Mouse (Mus musculus): ENCODE results near the gene Hic1. TPM values are rescaled to one million over a fixed set of nuclear protein-coding genes. Genes with fewer than 3 reads are reported as not detected.

The Hic1 gene
- polyA plus RNA-seq, 1 experiment: 0.28 TPM

DNA sequence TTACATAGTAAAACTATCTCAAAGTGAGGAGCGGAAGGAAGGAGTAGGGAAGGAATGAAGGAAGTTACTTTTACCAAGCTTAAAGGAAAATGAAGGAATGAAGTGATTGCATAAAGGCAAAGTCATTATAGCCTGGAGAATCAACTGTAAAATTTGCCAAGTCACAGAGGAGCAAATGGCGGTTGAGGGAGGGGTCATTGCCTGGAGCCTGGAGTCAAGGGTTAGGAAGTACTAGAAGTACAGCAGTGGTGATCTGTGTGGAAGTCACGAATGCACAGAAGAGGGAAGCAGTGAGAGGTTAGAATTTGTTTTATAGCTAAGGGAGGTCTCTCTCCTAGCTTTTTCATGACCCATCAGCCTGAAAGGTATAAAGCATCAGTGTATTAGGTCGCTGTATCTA lies 38.0 kb downstream of the Hic1 start:
- no peaks in the 10 kb centered on the region for H3K9me3 ChIP-seq (replicated peaks; ENCODE audit: control insufficient read depth, insufficient read depth, low read length, poor library complexity, severe bottlenecking)

GRCm38 (mm10) chr11:75129481-75129880 lies 39.8 kb downstream of the Hic1 start:
- no peaks in the 10 kb centered on the region for H3K9me3 ChIP-seq (replicated peaks; ENCODE audit: control insufficient read depth, insufficient read depth, low read length, poor library complexity, severe bottlenecking)
- H3K9ac ChIP-seq (ENCODE audit: low read depth, poor library complexity, severe bottlenecking): no peak overlapping the region
- no peaks in the 10 kb centered on the region for H3K4me1 ChIP-seq (ENCODE audit: control insufficient read depth, insufficient read depth, low read length)
- TF ChIP-seq CTCF (IDR thresholded peaks at IDR 0.05; ENCODE audit: low read depth, low read length) (no peak), EP300 (IDR thresholded peaks at IDR 0.05; ENCODE audit: insufficient read depth, low read depth, low read length) (no peak), POLR2A (IDR thresholded peaks at IDR 0.05; ENCODE audit: insufficient read depth, low read length) (no peak)
- no peaks in the 10 kb centered on the region for H3K27me3 ChIP-seq (ENCODE audit: control insufficient read depth, insufficient read depth, low read length, poor library complexity, severe bottlenecking)
- no peaks in the 10 kb centered on the region for H3K36me3 ChIP-seq (ENCODE audit: control insufficient read depth, insufficient read depth, low read length, poor library complexity, severe bottlenecking)
- no peak overlapping the region for H3K27ac ChIP-seq (ENCODE audit: insufficient read depth, low read length)
- no peak overlapping the region for H3K4me3 ChIP-seq (ENCODE audit: low read depth, low read length)

More for the DNA sequence above, 38.0 kb downstream of the Hic1 start:
- no peaks in the 10 kb centered on the region for H3K27me3 ChIP-seq (ENCODE audit: control insufficient read depth, insufficient read depth, low read length, poor library complexity, severe bottlenecking)
- H3K4me1 ChIP-seq (ENCODE audit: control insufficient read depth, insufficient read depth, low read length): no peaks in the 10 kb centered on the region
- no peak overlapping the region for H3K9ac ChIP-seq (ENCODE audit: low read depth, poor library complexity, severe bottlenecking)
- no peaks in the 10 kb centered on the region for H3K36me3 ChIP-seq (ENCODE audit: control insufficient read depth, insufficient read depth, low read length, poor library complexity, severe bottlenecking)
- no peak overlapping the region for H3K27ac ChIP-seq (ENCODE audit: insufficient read depth, low read length)
- no peak overlapping the region for H3K4me3 ChIP-seq (ENCODE audit: low read depth, low read length)
- TF ChIP-seq EP300 (IDR thresholded peaks at IDR 0.05; ENCODE audit: insufficient read depth, low read depth, low read length): no peak
- no peak for TF ChIP-seq POLR2A (IDR thresholded peaks at IDR 0.05; ENCODE audit: insufficient read depth, low read length)
- no peak for TF ChIP-seq CTCF (IDR thresholded peaks at IDR 0.05; ENCODE audit: low read depth, low read length)

- H3K9me3 ChIP-seq (replicated peaks; ENCODE audit: control insufficient read depth, insufficient read depth, low read length, poor library complexity, severe bottlenecking): no peaks in the 10 kb centered on the region
- no peak for TF ChIP-seq CTCF (IDR thresholded peaks at IDR 0.05; ENCODE audit: low read depth, low read length)
Observed at GRCm38 (mm10) chr11:75126384-75126783, 42.9 kb downstream of the Hic1 start.

DNA sequence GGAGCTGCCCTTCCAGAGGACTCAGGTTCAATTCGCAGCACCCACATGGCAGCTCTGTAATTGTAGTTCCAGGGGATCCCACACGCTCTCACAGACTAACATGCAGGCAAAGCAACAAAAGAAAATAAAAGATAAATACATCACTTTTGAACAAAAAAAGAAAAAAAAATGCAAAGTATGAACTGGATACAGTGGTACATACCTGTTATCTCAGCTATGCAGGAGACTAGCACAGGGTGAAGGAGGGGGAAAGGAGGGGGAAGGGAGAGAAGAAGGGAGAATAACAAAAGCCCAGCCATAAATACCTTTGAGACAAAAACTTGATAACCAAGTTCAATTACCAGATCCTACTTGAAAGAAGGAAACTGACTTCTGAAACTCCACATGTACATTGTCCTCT lies 44.9 kb downstream of the Hic1 start:
- H3K4me1 ChIP-seq (ENCODE audit: control insufficient read depth, insufficient read depth, low read length): no peaks in the 10 kb centered on the region
- TF ChIP-seq EP300 (IDR thresholded peaks at IDR 0.05; ENCODE audit: insufficient read depth, low read depth, low read length): no peak
- no peak for TF ChIP-seq CTCF (IDR thresholded peaks at IDR 0.05; ENCODE audit: low read depth, low read length)
- TF ChIP-seq POLR2A (IDR thresholded peaks at IDR 0.05; ENCODE audit: insufficient read depth, low read length): no peak
- no peaks in the 10 kb centered on the region for H3K9me3 ChIP-seq (replicated peaks; ENCODE audit: control insufficient read depth, insufficient read depth, low read length, poor library complexity, severe bottlenecking)
- H3K36me3 ChIP-seq (ENCODE audit: control insufficient read depth, insufficient read depth, low read length, poor library complexity, severe bottlenecking): no peaks in the 10 kb centered on the region; the same call in 1 of the 2 replicates
- no peak overlapping the region for H3K4me3 ChIP-seq (ENCODE audit: low read depth, low read length)
- no peak overlapping the region for H3K27ac ChIP-seq (ENCODE audit: insufficient read depth, low read length)
- H3K27me3 ChIP-seq (ENCODE audit: control insufficient read depth, insufficient read depth, low read length, poor library complexity, severe bottlenecking): no peaks in the 10 kb centered on the region
- H3K9ac ChIP-seq (ENCODE audit: low read depth, poor library complexity, severe bottlenecking): no peak overlapping the region

More at GRCm38 (mm10) chr11:75126384-75126783, 42.9 kb downstream of the Hic1 start:
- no peaks in the 10 kb centered on the region; the same call in 1 of the 2 replicates for H3K36me3 ChIP-seq (ENCODE audit: control insufficient read depth, insufficient read depth, low read length, poor library complexity, severe bottlenecking)
- H3K27me3 ChIP-seq (ENCODE audit: control insufficient read depth, insufficient read depth, low read length, poor library complexity, severe bottlenecking): no peaks in the 10 kb centered on the region
- H3K4me3 ChIP-seq (ENCODE audit: low read depth, low read length): no peak overlapping the region
- no peaks in the 10 kb centered on the region for H3K4me1 ChIP-seq (ENCODE audit: control insufficient read depth, insufficient read depth, low read length)
- H3K9ac ChIP-seq (ENCODE audit: low read depth, poor library complexity, severe bottlenecking): no peak overlapping the region
- no peak overlapping the region for H3K27ac ChIP-seq (ENCODE audit: insufficient read depth, low read length)

DNA sequence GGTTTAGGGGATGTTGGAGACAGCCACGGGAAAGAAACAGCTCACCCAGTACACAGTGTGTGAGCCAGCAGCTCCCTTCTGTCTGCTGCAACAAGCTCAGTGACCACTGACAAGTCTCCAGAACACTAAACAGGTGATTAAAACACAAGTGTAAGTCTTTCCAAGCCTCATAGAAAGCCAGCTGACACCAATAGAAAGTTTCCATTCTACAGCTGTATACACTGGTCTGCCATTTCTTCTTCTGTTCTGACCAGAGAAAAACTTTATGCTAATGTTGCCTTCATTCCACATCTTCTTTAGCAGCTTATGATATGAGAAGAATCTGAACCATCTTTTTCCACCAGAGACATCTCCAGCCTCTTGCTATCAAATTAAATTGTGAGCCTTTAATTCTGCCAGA lies 48.0 kb downstream of the Hic1 start:
- H3K27me3 ChIP-seq (ENCODE audit: control insufficient read depth, insufficient read depth, low read length, poor library complexity, severe bottlenecking): no peaks in the 10 kb centered on the region
- no peak for TF ChIP-seq POLR2A (IDR thresholded peaks at IDR 0.05; ENCODE audit: insufficient read depth, low read length)
- TF ChIP-seq CTCF (IDR thresholded peaks at IDR 0.05; ENCODE audit: low read depth, low read length): no peak
- no peak for TF ChIP-seq EP300 (IDR thresholded peaks at IDR 0.05; ENCODE audit: insufficient read depth, low read depth, low read length)
- no peaks in the 10 kb centered on the region; the same call in 1 of the 2 replicates for H3K36me3 ChIP-seq (ENCODE audit: control insufficient read depth, insufficient read depth, low read length, poor library complexity, severe bottlenecking)
- H3K9me3 ChIP-seq (replicated peaks; ENCODE audit: control insufficient read depth, insufficient read depth, low read length, poor library complexity, severe bottlenecking): no peaks in the 10 kb centered on the region
- H3K4me3 ChIP-seq (ENCODE audit: low read depth, low read length): no peak overlapping the region
- no peak overlapping the region for H3K27ac ChIP-seq (ENCODE audit: insufficient read depth, low read length)
- no peak overlapping the region for H3K9ac ChIP-seq (ENCODE audit: low read depth, poor library complexity, severe bottlenecking)
- no peaks in the 10 kb centered on the region for H3K4me1 ChIP-seq (ENCODE audit: control insufficient read depth, insufficient read depth, low read length)

DNA sequence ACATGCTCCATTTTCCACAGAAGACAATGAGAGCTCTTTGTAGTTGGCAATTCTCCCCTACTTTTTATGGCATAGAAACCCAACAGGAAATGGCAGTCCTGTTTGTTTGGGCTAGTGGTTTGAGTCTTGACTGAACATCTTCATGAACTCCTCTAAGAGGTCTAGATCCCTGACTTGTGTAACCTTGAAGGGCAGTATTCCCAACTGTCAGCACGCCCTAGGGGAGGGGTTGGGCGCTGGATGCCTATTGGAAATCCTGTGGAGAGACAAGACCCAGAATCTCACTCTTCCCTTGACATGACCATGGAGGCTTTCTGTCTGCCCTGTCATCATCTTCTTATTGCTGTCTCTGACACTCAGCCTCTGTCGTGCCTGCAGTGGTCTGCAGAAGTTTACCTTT lies 49.5 kb downstream of the Hic1 start:
- Histone ChIP-seq H3K9ac (ENCODE audit: low read depth, poor library complexity, severe bottlenecking) (no peak overlapping the region), H3K27me3 (ENCODE audit: control insufficient read depth, insufficient read depth, low read length, poor library complexity, severe bottlenecking) (no peaks in the 10 kb centered on the region), H3K4me3 (ENCODE audit: low read depth, low read length) (no peak overlapping the region), H3K36me3 (ENCODE audit: control insufficient read depth, insufficient read depth, low read length, poor library complexity, severe bottlenecking) (no peaks in the 10 kb centered on the region; the same call in 1 of the 2 replicates), H3K4me1 (ENCODE audit: control insufficient read depth, insufficient read depth, low read length) (no peaks in the 10 kb centered on the region), H3K9me3 (replicated peaks; ENCODE audit: control insufficient read depth, insufficient read depth, low read length, poor library complexity, severe bottlenecking) (no peaks in the 10 kb centered on the region), H3K27ac (ENCODE audit: insufficient read depth, low read length) (no peak overlapping the region)
- TF ChIP-seq POLR2A (IDR thresholded peaks at IDR 0.05; ENCODE audit: insufficient read depth, low read length): no peak
